Mouse (Mus musculus): ENCODE measurements around the gene Twsg1.

Twsg1 gene

GRCm38 (mm10) chr17:65885697-65886529 lies 65.1 kb downstream of the Twsg1 start, which contains the start of gene Ralbp1:
Gene Ralbp1, minus strand, starts transcription at chr17:65885798.
- DNase-seq, result no peak

GRCm38 (mm10) chr17:65885398-65885696 lies 65.7 kb downstream of the Twsg1 start:
- DNase-seq, result no peak

GRCm38 (mm10) chr17:65884691-65885397 lies 66.2 kb downstream of the Twsg1 start:
- DNase-seq, result peak; percentile 97

- no peak for DNase-seq
Observed at GRCm38 (mm10) chr17:65884061-65884669, 66.9 kb downstream of the Twsg1 start.

GRCm38 (mm10) chr17:65877026-65877425 lies 74.0 kb downstream of the Twsg1 start:
- no peak for DNase-seq

- no peak for DNase-seq
Observed at GRCm38 (mm10) chr17:65873834-65874233, 77.2 kb downstream of the Twsg1 start.

- DNase-seq, result no peak
Observed at GRCm38 (mm10) chr17:65873156-65873555, 77.9 kb downstream of the Twsg1 start.

GRCm38 (mm10) chr17:65872652-65873051 lies 78.4 kb downstream of the Twsg1 start:
- no peak for DNase-seq

GRCm38 (mm10) chr17:65872051-65872450 lies 79.0 kb downstream of the Twsg1 start:
- no peak for DNase-seq

All from right cerebral cortex, postnatal 4 days (tissue).